Mouse (Mus musculus) liver, postnatal 0 days (tissue): ENCODE measurements at regions not wholly inside any gene's neighbourhood (a gene's known extent, or its start where the extent isn't known, plus 50 kb on each side); places are given as distances from the start of the nearest gene placed in this dataset.

ENCODE experiments used
- CTCF ChIP-seq: sonication (generic); IDR thresholded peaks from 2 replicates; pipeline ENCODE4 v1.5.1; 2016; ENCODE audit warnings: antibody characterized with exemption, low read depth
- EP300 ChIP-seq: IDR thresholded peaks from 2 replicates; pipeline ENCODE4 v1.6.1; 2016; ENCODE audit warnings: antibody characterized with exemption, low read depth, mild to moderate bottlenecking

GRCm38 (mm10) chr10:126169874-126170163 is 203.9 kb downstream of the Lrig3 start:
- no peak for TF ChIP-seq CTCF
- TF ChIP-seq EP300 = no peak
